Mouse (Mus musculus) liver, adult 2 months (tissue): Measurements from ENCODE around the gene Eml2. TPM values are rescaled to one million over a fixed set of nuclear protein-coding genes. Genes with fewer than 3 reads are reported as not detected.

Experiments
- DNase-seq: peaks from one replicate; pipeline ENCODE4 v3.0.0-alpha.2; 2011; ENCODE audit warnings: low read depth, low spot score; ENCODE audit errors: extremely low read depth
- H3K27ac ChIP-seq: fragments of 200-500 bp; replicated peaks from 2 replicates; pipeline ENCODE4 v1.5.1; 2012; ENCODE audit warnings: low read depth, mild to moderate bottlenecking, control low read depth, inconsistent platforms, low read length; ENCODE audit not compliant: insufficient read depth
- H3K27me3 ChIP-seq: fragments of 200-500 bp; 2 replicates; pipeline ENCODE4 v1.6.1; 2012; ENCODE audit warnings: mild to moderate bottlenecking, moderate library complexity, low read length, inconsistent platforms; ENCODE audit not compliant: control insufficient read depth, insufficient read depth
- H3K36me3 ChIP-seq: fragments of 200-500 bp; 2 replicates; pipeline ENCODE4 v1.6.1; 2012; ENCODE audit warnings: low read length, inconsistent platforms; ENCODE audit not compliant: control insufficient read depth, insufficient read depth
- H3K4me1 ChIP-seq: fragments of 200-500 bp; 2 replicates; pipeline ENCODE4 v1.6.1; 2011; ENCODE audit warnings: low read length; ENCODE audit not compliant: control insufficient read depth, insufficient read depth
- H3K4me3 ChIP-seq: fragments of 200-500 bp; 2 replicates; pipeline ENCODE4 v1.5.1; 2011; ENCODE audit warnings: low read depth, mild to moderate bottlenecking, control low read depth, low read length, moderate library complexity; ENCODE audit not compliant: insufficient read depth
- H3K79me2 ChIP-seq: fragments of 200-500 bp; 2 replicates; pipeline ENCODE4 v1.6.1; 2012; ENCODE audit warnings: inconsistent platforms, mild to moderate bottlenecking, low read length, moderate library complexity; ENCODE audit not compliant: control insufficient read depth, insufficient read depth
- H3K9ac ChIP-seq: fragments of 200-500 bp; 2 replicates; pipeline ENCODE4 v1.6.1; 2012; ENCODE audit warnings: low read depth, mild to moderate bottlenecking, control low read depth, inconsistent platforms, low read length
- CTCF ChIP-seq: fragments of 200-500 bp; IDR thresholded peaks from 2 replicates; pipeline ENCODE4 v1.5.1; 2011; ENCODE audit warnings: low read depth, low read length, control low read depth
- POLR2A ChIP-seq: fragments of 200-500 bp; IDR thresholded peaks from 2 replicates; pipeline ENCODE4 v1.6.1; 2011; ENCODE audit warnings: low read length, control low read depth; ENCODE audit not compliant: insufficient read depth; ENCODE audit errors: extremely low read depth
- WGBS: fragments of 180-500 bp; shearing (Covaris S2); methylation state at CpG from one replicate; pipeline ENCODE4 v1.1.7; 2018; 5-methylcytosine and 5-hydroxymethylcytosine counted together
- polyA plus RNA-seq: library from polyadenylated mRNA; depleted of rRNA; stranded (reverse); fragments of >200 nt; gene quantifications from 2 replicates; pipeline ENCODE4 v1.2.3, GENCODE M21; 2012; rRNA removed
- total RNA-seq: library from RNA; depleted of rRNA; stranded (reverse); fragments of >200 nt; gene quantifications from 2 replicates; pipeline ENCODE4 v1.2.3, GENCODE M21; 2014; rRNA removed

Eml2 gene
- total RNA-seq (9.8 and 11.1 TPM in 2 replicates), polyA plus RNA-seq (9.7 and 12.2 TPM in 2 replicates)

GRCm38 (mm10) chr7:19175708-19176515 lies at the start of gene Eml2:
Gene Eml2, plus strand, starts transcription at chr7:19176421.
- Histone ChIP-seq H3K9ac (no peak within 1 kb of the TSS), H3K27me3 (peaks cover 16% of the 10 kb centered on the region), H3K27ac (no peak within 1 kb of the TSS), H3K4me3 (no peak within 1 kb of the TSS), H3K4me1 (no peaks in the 10 kb centered on the region), H3K79me2 (no peaks in the 10 kb centered on the region), H3K36me3 (no peaks in the 10 kb centered on the region)
- no peak for TF ChIP-seq POLR2A
- no peak for TF ChIP-seq CTCF
- peak; percentile 43 for DNase-seq
- WGBS, result 8% methylated on average over 30 of the region's 30 CpGs

GRCm38 (mm10) chr7:19127744-19128143 lies 48.5 kb upstream of the Eml2 start:
- WGBS, result 93% methylated on average over 5 of the region's 5 CpGs

GRCm38 (mm10) chr7:19129396-19129795 lies 46.8 kb upstream of the Eml2 start:
- WGBS, result 90% methylated on average over 5 of the region's 5 CpGs
- no peak for DNase-seq
- H3K4me1 ChIP-seq, result peaks cover 10% of the 10 kb centered on the region; the same call in 1 of the 2 replicates

More at GRCm38 (mm10) chr7:19127744-19128143, 48.5 kb upstream of the Eml2 start:
- Histone ChIP-seq H3K79me2 (peaks cover 9% of the 10 kb centered on the region; the same call in 1 of the 2 replicates), H3K36me3 (no peaks in the 10 kb centered on the region), H3K9ac (no peak overlapping the region), H3K27ac (no peak overlapping the region), H3K4me1 (peaks cover 10% of the 10 kb centered on the region; the same call in 1 of the 2 replicates), H3K4me3 (no peak overlapping the region), H3K27me3 (no peaks in the 10 kb centered on the region)
- DNase-seq, result no peak
- TF ChIP-seq CTCF, result no peak
- TF ChIP-seq POLR2A, result no peak

GRCm38 (mm10) chr7:19130657-19131056 lies 45.6 kb upstream of the Eml2 start:
- no peak overlapping the region for H3K9ac ChIP-seq
- H3K36me3 ChIP-seq, result no peaks in the 10 kb centered on the region
- H3K4me1 ChIP-seq, result peaks cover 8% of the 10 kb centered on the region; the same call in 1 of the 2 replicates
- H3K4me3 ChIP-seq, result no peak overlapping the region
- peaks cover 9% of the 10 kb centered on the region; the same call in 1 of the 2 replicates for H3K79me2 ChIP-seq
- 10% methylated on average over 4 of the region's 4 CpGs for WGBS
- H3K27ac ChIP-seq, result peak overlapping the region; percentile 62
- no peaks in the 10 kb centered on the region for H3K27me3 ChIP-seq
- TF ChIP-seq POLR2A (no peak), CTCF (no peak)
- DNase-seq, result peak; percentile 31

More at GRCm38 (mm10) chr7:19129396-19129795, 46.8 kb upstream of the Eml2 start:
- H3K4me3 ChIP-seq, result no peak overlapping the region
- no peaks in the 10 kb centered on the region for H3K36me3 ChIP-seq
- no peak overlapping the region for H3K27ac ChIP-seq
- no peaks in the 10 kb centered on the region for H3K27me3 ChIP-seq
- peaks cover 14% of the 10 kb centered on the region; the same call in 1 of the 2 replicates for H3K79me2 ChIP-seq
- H3K9ac ChIP-seq, result no peak overlapping the region
- TF ChIP-seq CTCF (no peak), POLR2A (no peak)

GRCm38 (mm10) chr7:19131324-19131848 lies 44.8 kb upstream of the Eml2 start:
- H3K27ac ChIP-seq, result peak overlapping the region; percentile 62
- peak overlapping the region; percentile 40 for H3K4me3 ChIP-seq
- TF ChIP-seq POLR2A (0 out of 2 replicates have a peak, but pooled peaks have one; percentile 14), CTCF (peak; percentile 79)
- peak overlapping the region; percentile 52 for H3K9ac ChIP-seq
- peak; percentile 99 for DNase-seq
- peaks cover 10% of the 10 kb centered on the region; the same call in 1 of the 2 replicates for H3K79me2 ChIP-seq
- peaks cover under 1% of the 10 kb centered on the region; the same call in 1 of the 2 replicates for H3K36me3 ChIP-seq
- under 1% methylated on average over 39 of the region's 39 CpGs for WGBS
- peaks cover 8% of the 10 kb centered on the region; the same call in 1 of the 2 replicates for H3K4me1 ChIP-seq
- no peaks in the 10 kb centered on the region for H3K27me3 ChIP-seq
